Mouse (Mus musculus) layer of hippocampus, postnatal 25 days (tissue): ENCODE measurements at regions not wholly inside any gene's neighbourhood (a gene's known extent, or its start where the extent isn't known, plus 50 kb on each side); places are given as distances from the start of the nearest gene placed in this dataset.

Experiments used
- DNase-seq, 2 experiments: peaks; one replicate each; pipeline ENCODE4 v3.0.0; 2022; ENCODE audit warnings: mixed read lengths in 2 of 2, low spot score in 1 of 2; ENCODE audit errors: extremely low spot score in 1 of 2

- DNase-seq: no peak
These were observed 157.3 kb upstream of the Zfp618 start for GRCm38 (mm10) chr4:62807926-62808552.

DNA sequence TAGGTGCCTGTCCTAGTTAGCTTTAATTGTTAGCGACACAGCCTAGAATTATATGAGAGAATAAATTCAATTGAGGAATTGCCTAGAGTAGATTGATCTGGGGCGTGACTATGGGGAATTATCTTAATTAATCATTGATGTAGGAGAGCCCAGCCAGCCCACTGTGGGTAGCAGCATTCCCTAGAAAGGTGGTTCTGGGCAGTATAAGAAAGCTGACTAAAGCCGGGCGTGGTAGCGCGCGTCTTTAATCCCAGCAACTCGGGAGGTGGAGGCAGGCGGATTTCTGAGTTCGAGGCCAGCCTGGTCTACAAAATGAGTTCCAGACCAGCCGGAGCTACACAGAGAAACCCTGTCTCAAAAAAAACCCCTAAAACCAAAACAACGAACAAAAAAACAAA, 156.8 kb upstream of the Zfp618 start:
- DNase-seq: no peak

DNA sequence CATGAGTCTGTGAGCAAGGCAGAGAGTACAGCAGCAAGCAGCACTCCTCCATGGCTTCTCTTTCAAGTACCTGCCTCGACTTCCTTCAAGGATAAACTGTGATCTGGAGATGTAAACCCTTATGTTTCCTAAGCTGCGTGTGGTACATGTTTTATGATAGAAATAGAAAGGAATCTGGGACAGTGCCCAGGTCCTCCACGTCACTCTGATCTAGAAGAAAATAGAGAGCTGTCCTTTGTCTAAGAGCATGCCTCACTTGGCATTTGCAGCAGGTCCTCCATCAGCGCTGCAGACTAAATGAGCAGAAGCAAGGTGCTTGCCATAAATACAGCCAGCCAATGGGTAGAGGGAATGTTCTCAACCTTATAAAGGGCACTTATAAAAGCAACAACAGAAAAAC, 156.3 kb upstream of the Zfp618 start:
- no peak for DNase-seq

DNA sequence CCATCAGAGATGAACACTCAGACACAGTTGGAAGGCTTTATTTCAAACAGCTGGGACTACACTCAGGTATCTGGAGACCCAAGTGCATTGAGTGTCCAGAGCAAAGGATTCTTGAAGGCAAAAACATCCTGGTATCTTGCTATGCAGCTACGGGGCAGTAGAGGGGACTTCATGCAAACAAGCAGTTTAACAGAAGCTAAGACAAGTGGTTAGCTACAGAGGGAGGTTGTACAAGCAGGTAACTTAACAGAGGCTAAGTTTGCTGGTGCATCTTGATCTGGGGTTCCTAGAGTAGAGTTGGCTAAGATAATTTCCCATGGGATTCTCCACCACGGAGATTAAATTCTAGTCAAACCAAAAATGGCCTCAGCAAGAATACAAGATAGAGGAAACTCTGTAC, 145.5 kb upstream of the Zfp618 start:
- DNase-seq: no peak

DNA sequence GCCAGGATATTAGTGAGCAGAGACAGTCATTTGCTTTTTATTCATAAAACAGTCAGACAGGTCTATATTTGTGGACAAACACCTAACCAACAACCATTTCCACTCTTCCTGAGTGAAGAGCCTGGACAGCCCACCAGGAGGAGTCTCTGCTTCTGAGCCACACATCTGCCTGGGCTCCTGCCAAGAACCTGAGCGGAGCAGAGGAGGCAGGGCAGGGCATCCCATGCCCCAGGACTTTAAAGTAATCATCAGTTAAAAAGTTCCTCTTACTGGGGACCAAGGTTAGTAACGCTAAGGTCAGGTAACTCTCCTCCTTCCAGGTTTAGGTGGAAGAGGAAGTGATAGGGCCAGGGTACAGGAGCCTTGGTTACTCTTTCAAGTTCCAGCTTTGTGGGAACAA, 144.1 kb upstream of the Zfp618 start:
- DNase-seq: no peak

- DNase-seq: peak; percentile 37 to 87
These were observed 142.8 kb upstream of the Zfp618 start for GRCm38 (mm10) chr4:62822568-62822967.

GRCm38 (mm10) chr4:62823082-62823481, 142.3 kb upstream of the Zfp618 start:
- DNase-seq: no peak

- peak in 1 of 2 experiments; percentile 22 for DNase-seq
These were observed 141.7 kb upstream of the Zfp618 start for GRCm38 (mm10) chr4:62823555-62824250.

DNA sequence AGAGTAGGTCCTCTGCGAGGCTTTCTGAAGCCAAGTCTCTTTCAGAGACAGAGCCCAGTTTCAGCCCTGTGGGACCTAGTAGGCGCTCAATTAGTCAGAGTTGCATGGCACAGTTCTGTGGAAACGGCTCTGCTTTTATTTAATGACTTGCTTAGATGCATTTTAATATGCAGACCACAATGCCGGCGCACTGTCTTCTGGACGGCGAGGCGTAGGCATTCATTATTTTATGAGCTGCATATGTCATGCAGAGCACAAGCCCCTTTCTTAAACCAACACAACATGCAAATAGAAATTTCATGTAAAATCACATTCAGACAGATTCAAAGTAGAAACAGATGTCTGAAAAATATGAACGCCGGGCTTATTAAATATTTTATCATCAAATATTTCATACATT, 140.8 kb upstream of the Zfp618 start:
- no peak for DNase-seq

GRCm38 (mm10) chr4:62825256-62825655, 140.1 kb upstream of the Zfp618 start:
- DNase-seq: no peak

DNA sequence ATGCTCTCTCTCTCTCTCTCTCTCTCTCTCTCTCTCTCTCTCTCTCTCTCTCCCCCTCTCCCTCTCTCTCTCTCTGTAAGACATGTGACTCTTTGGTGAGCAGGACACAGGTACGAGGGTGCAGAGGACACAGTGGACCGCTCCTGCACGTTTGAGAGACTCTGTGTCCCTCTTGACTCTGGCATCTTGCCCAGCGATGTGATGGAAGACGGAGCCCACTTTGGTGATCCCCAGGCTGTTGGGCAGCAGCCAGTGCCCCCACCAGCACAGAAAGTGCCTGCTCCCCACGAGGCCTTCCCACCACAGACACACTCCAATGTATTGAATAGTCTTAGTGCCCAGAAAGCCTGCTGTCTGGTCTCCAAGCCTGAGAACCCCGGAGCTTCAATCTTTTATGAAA, 136.4 kb upstream of the Zfp618 start:
- DNase-seq: no peak

DNA sequence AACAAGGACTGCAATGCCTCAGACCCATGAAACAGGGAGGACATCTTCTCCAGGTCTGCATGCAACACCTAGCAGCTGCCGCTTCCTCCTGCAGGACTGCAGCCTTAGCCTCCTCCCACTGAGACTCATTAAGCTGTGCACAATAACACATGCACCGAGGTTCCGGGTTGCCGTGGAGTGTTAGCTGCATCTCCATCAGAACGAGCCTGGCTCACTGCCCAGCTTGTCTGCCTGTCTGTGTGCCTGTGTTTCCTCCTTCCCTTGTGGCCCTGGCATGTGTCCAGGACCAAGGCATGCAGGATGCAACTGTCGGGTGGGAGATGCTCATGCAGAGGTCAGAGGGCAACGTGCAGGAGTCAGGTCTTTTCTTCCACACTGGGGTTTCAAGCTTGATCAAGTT, 131.4 kb upstream of the Zfp618 start:
- DNase-seq: peak in 1 of 2 experiments; percentile 24

DNA sequence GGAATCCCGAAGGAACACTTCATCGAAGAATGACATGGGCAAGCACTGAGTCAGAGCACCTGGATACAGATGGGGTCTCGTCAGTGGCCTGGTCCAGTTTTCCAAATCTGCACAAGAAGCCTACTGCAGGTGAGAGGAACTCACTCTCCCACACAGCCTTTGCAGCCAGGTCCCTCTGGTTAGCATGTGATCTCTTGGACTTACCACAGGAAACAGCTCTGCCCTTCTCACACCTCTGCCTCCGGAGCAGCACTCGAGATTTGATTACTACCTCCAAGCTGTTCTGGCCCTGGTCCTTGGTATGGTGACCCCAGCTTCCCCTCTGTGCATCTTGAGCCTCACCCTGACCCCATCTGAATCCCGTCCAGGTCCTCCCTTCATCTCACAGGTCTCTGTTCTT, 128.5 kb upstream of the Zfp618 start:
- no peak for DNase-seq

DNA sequence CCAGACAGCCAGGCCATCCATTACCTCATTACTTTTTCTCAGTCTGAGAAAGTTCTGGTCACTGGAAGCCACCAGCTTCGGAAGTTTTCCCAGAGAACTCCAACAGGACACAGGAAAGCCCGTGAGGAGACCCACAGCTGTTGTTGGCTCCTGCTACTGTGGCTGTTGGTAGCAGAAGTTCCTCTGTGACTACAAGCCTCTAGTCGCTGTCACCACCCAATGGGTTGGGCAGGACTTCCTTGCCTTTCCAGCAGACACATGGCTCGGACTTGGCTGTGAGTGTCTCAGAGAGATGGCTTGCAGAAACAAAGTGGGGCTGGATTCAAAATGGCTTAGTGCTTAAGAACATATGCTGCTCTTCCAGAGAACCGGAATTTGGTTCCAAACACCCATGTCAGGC, 114.8 kb upstream of the Zfp618 start:
- DNase-seq: no peak

DNA sequence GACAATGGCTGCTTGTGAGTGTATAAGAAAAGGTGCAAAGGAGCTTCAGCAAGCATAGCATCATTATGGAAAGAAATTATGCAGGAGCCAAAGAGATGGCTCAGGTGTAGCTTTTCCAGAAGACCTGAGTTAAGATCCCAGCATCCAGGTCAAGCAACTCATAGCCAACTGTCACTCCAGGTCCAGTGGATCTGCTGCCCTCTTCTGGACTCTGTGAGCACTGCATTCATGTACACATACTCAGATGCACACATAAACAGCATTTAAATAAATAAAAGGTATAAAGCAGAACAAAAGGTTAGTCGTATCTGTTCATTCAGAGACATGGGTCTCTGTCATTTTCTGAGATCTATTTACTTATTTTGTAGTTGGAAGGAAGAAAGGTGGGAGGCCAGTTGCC, 112.0 kb upstream of the Zfp618 start:
- no peak for DNase-seq

GRCm38 (mm10) chr4:62856406-62856805, 109.0 kb upstream of the Zfp618 start:
- no peak for DNase-seq

DNA sequence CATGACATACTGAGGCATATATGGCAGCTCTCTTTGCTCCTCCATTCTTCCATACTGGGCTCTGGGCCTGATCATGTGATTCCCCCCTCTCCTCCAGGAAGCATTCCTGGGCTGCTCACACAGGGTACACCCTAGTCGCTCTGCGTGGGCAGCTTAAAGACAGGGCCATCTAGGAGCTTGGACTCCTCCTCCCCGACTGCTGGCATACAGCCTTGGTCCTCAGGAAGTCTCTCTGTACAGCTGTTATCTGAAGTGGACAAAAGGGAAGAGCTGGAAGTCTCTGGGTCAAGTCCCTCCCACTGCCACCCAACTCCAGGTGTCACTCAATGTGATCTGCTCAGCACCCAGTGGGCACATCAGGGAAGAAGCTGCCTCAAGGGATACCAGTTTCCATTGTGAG, 102.6 kb upstream of the Zfp618 start:
- DNase-seq: no peak

- peak; percentile 11 to 32 for DNase-seq
These were observed 94.9 kb upstream of the Zfp618 start for GRCm38 (mm10) chr4:62870391-62870983.

DNA sequence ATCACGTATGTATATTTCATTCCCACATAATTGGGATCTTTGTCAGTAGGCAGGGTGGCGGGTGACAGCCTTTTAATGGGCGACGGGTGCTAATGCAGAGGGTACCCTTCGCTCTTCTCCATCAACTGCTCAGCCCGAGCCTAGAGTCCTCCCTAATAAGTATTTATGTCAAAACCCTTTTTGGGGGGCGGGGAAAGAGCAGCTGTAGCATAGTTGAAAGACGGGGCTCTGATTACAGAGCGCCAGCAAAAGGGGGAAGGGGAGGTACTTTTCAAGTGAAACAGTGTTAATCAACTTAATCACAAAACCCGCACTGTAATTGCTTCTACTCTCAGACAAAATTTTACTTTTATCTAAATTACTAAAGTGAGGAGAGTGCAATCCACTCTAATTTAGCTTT, 92.8 kb upstream of the Zfp618 start:
- no peak for DNase-seq

DNA sequence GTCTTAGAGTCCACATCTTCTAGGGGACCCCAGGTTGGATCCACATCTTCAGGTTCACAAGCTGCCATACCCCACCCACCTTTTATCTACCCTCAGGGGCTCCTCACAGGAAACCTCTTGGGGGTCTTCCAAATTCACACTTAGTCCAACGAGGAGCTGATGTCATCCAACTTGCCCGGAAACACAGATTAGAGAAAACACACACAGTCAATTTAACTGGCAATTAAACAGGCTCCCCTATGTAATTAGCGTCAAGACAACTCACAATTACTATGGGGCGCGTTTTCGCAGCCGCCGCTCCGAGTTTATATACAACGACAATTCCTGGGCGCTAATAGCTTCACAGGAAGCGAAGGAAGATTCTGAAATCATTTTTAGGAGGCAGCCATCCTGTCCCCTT, 91.4 kb upstream of the Zfp618 start:
- DNase-seq: no peak

DNA sequence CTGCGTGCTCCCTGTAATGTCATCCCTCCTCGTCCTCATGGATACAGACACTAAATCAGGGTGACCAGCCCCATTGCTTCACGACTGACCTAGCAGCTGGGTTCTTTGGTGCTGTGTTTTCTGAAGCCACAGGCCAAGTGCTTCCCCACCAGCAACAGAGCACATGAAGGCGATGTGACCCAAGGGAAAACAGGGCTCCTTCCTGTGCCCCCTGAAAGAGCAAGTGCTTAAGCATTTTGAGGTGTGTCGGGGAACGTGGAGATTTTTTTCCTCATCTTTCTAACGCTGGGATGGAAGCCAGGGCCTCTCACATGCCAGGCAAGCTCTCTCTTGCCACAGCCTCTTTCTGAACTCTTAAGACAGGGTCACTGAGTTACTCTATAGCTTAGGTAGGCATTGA, 87.3 kb upstream of the Zfp618 start:
- no peak for DNase-seq

- DNase-seq: peak in 1 of 2 experiments; percentile 11
These were observed 86.4 kb upstream of the Zfp618 start for GRCm38 (mm10) chr4:62878927-62879326.
